Mouse (Mus musculus): ENCODE measurements around the gene Gss. TPM values are rescaled to one million over a fixed set of nuclear protein-coding genes. Genes with fewer than 3 reads are reported as not detected.

The Gss gene
- total and polyA plus RNA-seq, 2 experiments, result 69.4 to 134 TPM

DNA sequence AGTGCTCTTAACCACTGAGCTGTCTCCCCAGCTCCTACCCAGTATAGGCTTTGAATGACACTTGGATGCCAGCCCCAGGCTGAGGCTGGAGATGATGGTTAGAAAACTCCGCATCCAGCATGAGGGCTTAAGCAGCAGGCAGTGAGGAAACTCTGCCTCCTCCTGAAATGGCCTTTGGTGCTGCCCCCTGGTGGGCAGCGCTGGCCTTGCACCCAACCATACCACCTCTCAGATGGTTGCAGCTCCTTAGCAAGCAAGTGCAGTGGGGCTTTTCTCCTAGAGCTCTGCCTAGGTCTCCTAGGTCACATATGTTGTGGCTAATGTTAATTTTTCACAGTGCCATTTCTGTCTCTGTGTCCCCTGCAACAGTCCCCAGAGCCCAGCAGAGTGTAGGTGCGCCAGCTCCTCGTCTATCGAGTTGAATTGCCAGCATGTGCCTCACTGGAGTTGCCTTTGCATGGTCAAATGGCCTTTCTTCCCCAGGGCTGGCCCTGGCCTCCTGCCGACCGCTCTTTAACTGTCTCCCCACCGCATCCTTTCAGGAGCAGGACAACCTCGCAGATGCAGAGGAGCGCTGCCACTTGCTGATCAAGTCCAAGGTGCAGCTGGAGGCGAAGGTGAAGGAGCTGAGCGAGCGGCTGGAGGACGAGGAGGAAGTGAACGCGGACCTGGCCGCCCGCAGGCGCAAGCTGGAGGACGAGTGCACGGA, 34.6 kb upstream of the Gss start:
- Histone ChIP-seq H3K4me1 (ENCODE audit: control insufficient read depth, insufficient read depth, low read length) (peaks cover 6% of the 10 kb centered on the region; the same call in 1 of the 2 replicates), H3K9ac (ENCODE audit: low read depth, low read length) (no peak overlapping the region), H3K36me3 (ENCODE audit: control insufficient read depth, insufficient read depth, low read length) (no peaks in the 10 kb centered on the region), H3K27ac (replicated peaks; ENCODE audit: insufficient read depth, low read depth, low read length) (no peak overlapping the region), H3K27me3 (ENCODE audit: control insufficient read depth, insufficient read depth, low read length) (no peaks in the 10 kb centered on the region), H3K79me2 (ENCODE audit: control insufficient read depth, insufficient read depth, low read length) (no peaks in the 10 kb centered on the region), H3K4me3 (ENCODE audit: insufficient read depth, low read depth, low read length) (no peak overlapping the region)
- TF ChIP-seq CTCF (IDR thresholded peaks at IDR 0.05; ENCODE audit: low read depth, low read length) (peak; percentile 99), POLR2A (IDR thresholded peaks at IDR 0.05; ENCODE audit: extremely low read depth, insufficient read depth, low read length) (no peak)
- 65% methylated on average over 21 of the region's 21 CpGs for WGBS
- peak; percentile 40 for DNase-seq (ENCODE audit: extremely low read depth, low read depth, low spot score)

DNA sequence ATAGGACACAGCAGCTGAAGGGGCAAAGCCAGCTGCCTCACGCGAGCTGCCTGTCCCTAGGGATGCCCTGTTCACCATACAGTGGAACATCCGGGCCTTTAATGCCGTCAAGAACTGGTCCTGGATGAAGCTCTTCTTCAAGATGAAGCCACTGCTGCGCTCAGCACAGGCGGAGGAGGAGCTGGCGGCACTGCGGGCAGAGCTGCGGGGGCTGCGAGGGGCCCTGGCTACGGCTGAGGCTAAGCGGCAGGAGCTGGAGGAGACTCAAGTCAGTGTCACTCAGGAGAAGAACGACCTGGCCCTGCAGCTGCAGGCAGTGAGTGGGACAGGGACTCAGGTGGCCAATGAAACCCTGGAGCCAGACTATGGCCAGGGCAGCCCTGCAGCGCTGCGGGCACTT, 33.7 kb upstream of the Gss start:
- H3K27ac ChIP-seq (replicated peaks; ENCODE audit: insufficient read depth, low read depth, low read length), result no peak overlapping the region

DNA sequence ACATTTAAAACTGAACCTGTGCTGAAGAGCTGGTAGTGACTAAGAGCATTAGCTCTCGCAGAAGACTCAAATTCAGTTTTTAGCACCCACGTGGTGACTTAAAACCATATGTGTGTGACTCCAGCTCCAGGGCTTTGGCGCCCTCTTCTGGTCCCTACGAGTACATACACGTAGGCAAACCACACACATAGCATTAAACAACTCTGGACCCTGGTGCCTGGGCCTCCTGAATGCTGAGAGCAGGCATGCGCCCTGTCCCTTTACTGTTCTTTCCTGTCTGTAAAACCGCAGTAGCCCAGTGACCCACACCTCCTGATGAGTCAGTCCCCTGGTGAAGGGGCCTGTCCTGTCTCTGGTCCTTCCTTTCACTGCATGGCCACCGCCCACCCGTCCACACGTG, 32.1 kb upstream of the Gss start:
- 48% methylated on average over 10 of the region's 10 CpGs for WGBS
- DNase-seq (ENCODE audit: extremely low read depth, low read depth, low spot score), result peak; percentile 65
- peaks cover 12% of the 10 kb centered on the region for H3K4me1 ChIP-seq (ENCODE audit: control insufficient read depth, insufficient read depth, low read length)
- no peak overlapping the region for H3K4me3 ChIP-seq (ENCODE audit: insufficient read depth, low read depth, low read length)
- no peaks in the 10 kb centered on the region for H3K79me2 ChIP-seq (ENCODE audit: control insufficient read depth, insufficient read depth, low read length)
- no peaks in the 10 kb centered on the region for H3K36me3 ChIP-seq (ENCODE audit: control insufficient read depth, insufficient read depth, low read length)
- no peak overlapping the region for H3K27ac ChIP-seq (replicated peaks; ENCODE audit: insufficient read depth, low read depth, low read length)
- H3K27me3 ChIP-seq (ENCODE audit: control insufficient read depth, insufficient read depth, low read length), result no peaks in the 10 kb centered on the region
- no peak overlapping the region for H3K9ac ChIP-seq (ENCODE audit: low read depth, low read length)
- TF ChIP-seq POLR2A (IDR thresholded peaks at IDR 0.05; ENCODE audit: extremely low read depth, insufficient read depth, low read length), result no peak
- peak; percentile 80 for TF ChIP-seq CTCF (IDR thresholded peaks at IDR 0.05; ENCODE audit: low read depth, low read length)

More for the DNA sequence above, 33.7 kb upstream of the Gss start:
- no peaks in the 10 kb centered on the region for H3K36me3 ChIP-seq (ENCODE audit: control insufficient read depth, insufficient read depth, low read length)
- TF ChIP-seq CTCF (IDR thresholded peaks at IDR 0.05; ENCODE audit: low read depth, low read length) (no peak), POLR2A (IDR thresholded peaks at IDR 0.05; ENCODE audit: extremely low read depth, insufficient read depth, low read length) (no peak)
- DNase-seq (ENCODE audit: extremely low read depth, low read depth, low spot score), result no peak
- no peaks in the 10 kb centered on the region for H3K79me2 ChIP-seq (ENCODE audit: control insufficient read depth, insufficient read depth, low read length)
- H3K4me1 ChIP-seq (ENCODE audit: control insufficient read depth, insufficient read depth, low read length), result peaks cover 6% of the 10 kb centered on the region; the same call in 1 of the 2 replicates
- no peaks in the 10 kb centered on the region for H3K27me3 ChIP-seq (ENCODE audit: control insufficient read depth, insufficient read depth, low read length)
- no peak overlapping the region for H3K4me3 ChIP-seq (ENCODE audit: insufficient read depth, low read depth, low read length)
- H3K9ac ChIP-seq (ENCODE audit: low read depth, low read length), result no peak overlapping the region
- WGBS, result 58% methylated on average over 15 of the region's 15 CpGs

DNA sequence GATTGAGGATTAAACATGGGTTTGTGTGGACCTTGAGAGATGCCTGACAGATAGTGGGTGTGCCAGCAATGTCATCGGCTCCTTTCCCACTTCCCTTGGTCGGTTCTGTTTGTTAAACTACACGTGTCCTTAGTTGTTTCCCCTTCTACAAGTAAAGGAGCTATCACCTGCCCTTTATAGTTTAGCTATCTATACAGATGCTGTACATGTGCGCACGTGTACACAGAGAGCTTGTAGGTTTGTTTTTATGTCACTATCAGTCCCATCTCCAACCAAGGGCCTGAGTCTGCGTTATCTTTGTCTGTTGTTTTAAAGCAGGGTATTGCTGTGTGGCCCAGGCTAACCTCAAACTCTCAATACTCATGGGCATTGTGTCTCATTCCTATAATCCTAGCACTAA, 31.4 kb upstream of the Gss start:
- no peaks in the 10 kb centered on the region for H3K27me3 ChIP-seq (ENCODE audit: control insufficient read depth, insufficient read depth, low read length)
- TF ChIP-seq POLR2A (IDR thresholded peaks at IDR 0.05; ENCODE audit: extremely low read depth, insufficient read depth, low read length) (no peak), CTCF (IDR thresholded peaks at IDR 0.05; ENCODE audit: low read depth, low read length) (no peak)
- H3K9ac ChIP-seq (ENCODE audit: low read depth, low read length), result no peak overlapping the region
- H3K36me3 ChIP-seq (ENCODE audit: control insufficient read depth, insufficient read depth, low read length), result no peaks in the 10 kb centered on the region
- 80% methylated on average over 6 of the region's 6 CpGs for WGBS
- H3K4me1 ChIP-seq (ENCODE audit: control insufficient read depth, insufficient read depth, low read length), result peaks cover 7% of the 10 kb centered on the region
- DNase-seq (ENCODE audit: extremely low read depth, low read depth, low spot score), result no peak
- H3K79me2 ChIP-seq (ENCODE audit: control insufficient read depth, insufficient read depth, low read length), result no peaks in the 10 kb centered on the region
- H3K27ac ChIP-seq (replicated peaks; ENCODE audit: insufficient read depth, low read depth, low read length), result no peak overlapping the region
- no peak overlapping the region for H3K4me3 ChIP-seq (ENCODE audit: insufficient read depth, low read depth, low read length)

DNA sequence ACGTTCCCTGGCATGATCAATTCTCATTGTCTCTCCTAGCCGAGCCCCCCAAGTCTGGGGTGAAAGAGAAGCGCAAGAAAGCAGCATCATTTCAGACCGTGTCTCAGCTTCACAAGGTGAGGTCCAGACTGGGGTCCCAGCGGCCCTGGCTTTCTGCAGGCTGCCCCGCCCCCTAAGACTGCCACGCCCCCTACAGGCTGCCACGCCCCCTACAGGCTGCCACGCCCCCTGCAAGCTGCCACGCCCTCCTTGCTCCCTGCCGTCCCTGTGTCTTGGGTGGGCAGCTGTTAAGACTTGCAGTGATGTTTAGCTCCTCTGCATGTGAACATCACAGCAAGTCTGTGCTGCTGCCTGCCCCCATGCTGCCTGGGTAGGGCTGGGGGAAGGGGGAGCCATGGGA, 30.0 kb upstream of the Gss start:
- 38% methylated on average over 11 of the region's 11 CpGs for WGBS
- Histone ChIP-seq H3K79me2 (ENCODE audit: control insufficient read depth, insufficient read depth, low read length) (no peaks in the 10 kb centered on the region), H3K4me3 (ENCODE audit: insufficient read depth, low read depth, low read length) (no peak overlapping the region), H3K4me1 (ENCODE audit: control insufficient read depth, insufficient read depth, low read length) (peaks cover 7% of the 10 kb centered on the region), H3K27me3 (ENCODE audit: control insufficient read depth, insufficient read depth, low read length) (no peaks in the 10 kb centered on the region), H3K9ac (ENCODE audit: low read depth, low read length) (no peak overlapping the region), H3K27ac (replicated peaks; ENCODE audit: insufficient read depth, low read depth, low read length) (no peak overlapping the region), H3K36me3 (ENCODE audit: control insufficient read depth, insufficient read depth, low read length) (no peaks in the 10 kb centered on the region)
- no peak for TF ChIP-seq POLR2A (IDR thresholded peaks at IDR 0.05; ENCODE audit: extremely low read depth, insufficient read depth, low read length)
- TF ChIP-seq CTCF (IDR thresholded peaks at IDR 0.05; ENCODE audit: low read depth, low read length), result no peak
- DNase-seq (ENCODE audit: extremely low read depth, low read depth, low spot score), result no peak

DNA sequence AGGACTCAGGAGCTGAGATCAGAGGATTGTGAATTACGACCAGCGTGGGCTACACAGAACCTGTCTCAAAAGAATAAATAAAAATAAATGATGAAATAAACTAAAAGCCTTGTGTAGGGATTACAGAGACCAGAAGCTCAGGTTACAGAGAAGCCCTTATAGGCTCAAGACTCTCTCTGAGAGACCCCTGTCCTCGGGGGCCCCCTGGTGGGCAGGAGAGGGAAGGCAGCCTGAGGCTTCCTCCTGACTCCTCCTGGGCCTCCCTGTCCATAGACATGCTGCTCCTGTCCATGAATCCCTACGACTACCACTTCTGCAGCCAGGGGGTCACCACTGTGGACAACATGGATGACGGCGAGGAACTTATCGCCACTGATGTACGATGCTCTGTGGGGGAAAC, 27.2 kb upstream of the Gss start:
- Histone ChIP-seq H3K36me3 (ENCODE audit: control insufficient read depth, insufficient read depth, low read length) (no peaks in the 10 kb centered on the region), H3K79me2 (ENCODE audit: control insufficient read depth, insufficient read depth, low read length) (no peaks in the 10 kb centered on the region), H3K27me3 (ENCODE audit: control insufficient read depth, insufficient read depth, low read length) (no peaks in the 10 kb centered on the region), H3K27ac (replicated peaks; ENCODE audit: insufficient read depth, low read depth, low read length) (no peak overlapping the region), H3K4me3 (ENCODE audit: insufficient read depth, low read depth, low read length) (no peak overlapping the region), H3K9ac (ENCODE audit: low read depth, low read length) (no peak overlapping the region), H3K4me1 (ENCODE audit: control insufficient read depth, insufficient read depth, low read length) (peaks cover 7% of the 10 kb centered on the region)
- DNase-seq (ENCODE audit: extremely low read depth, low read depth, low spot score), result peak; percentile 48
- WGBS, result 18% methylated on average over 8 of the region's 8 CpGs
- TF ChIP-seq CTCF (IDR thresholded peaks at IDR 0.05; ENCODE audit: low read depth, low read length) (peak; percentile 89), POLR2A (IDR thresholded peaks at IDR 0.05; ENCODE audit: extremely low read depth, insufficient read depth, low read length) (no peak)
